Mouse (Mus musculus): ENCODE results near the gene Gal3st1. TPM values are rescaled to one million over a fixed set of nuclear protein-coding genes. Genes with fewer than 3 reads are reported as not detected.
"Not testable (repeated sequence)": the region's sequence is repeated elsewhere in the genome, so short reads cannot be mapped to it uniquely, and the experiment has no call there.

Gene Gal3st1
- total and polyA plus RNA-seq, 2 experiments, result 2.2 to 4.4 TPM

- no peaks in the 10 kb centered on the region for H3K27me3 ChIP-seq (ENCODE audit: control insufficient read depth, insufficient read depth, low read length)
- no peak for TF ChIP-seq POLR2A (IDR thresholded peaks at IDR 0.05; ENCODE audit: extremely low read depth, insufficient read depth, low read length)
- TF ChIP-seq CTCF (IDR thresholded peaks at IDR 0.05; ENCODE audit: low read depth, low read length), result no peak
- no peaks in the 10 kb centered on the region for H3K36me3 ChIP-seq (ENCODE audit: control insufficient read depth, insufficient read depth, low read length)
- H3K9ac ChIP-seq (ENCODE audit: low read depth, low read length), result no peak overlapping the region
- peak overlapping the region; percentile 9; the same call in 1 of the 2 replicates for H3K4me3 ChIP-seq (ENCODE audit: insufficient read depth, low read depth, low read length)
- 58% methylated on average over 66 of the region's 66 CpGs for WGBS
- H3K79me2 ChIP-seq (ENCODE audit: control insufficient read depth, insufficient read depth, low read length), result no peaks in the 10 kb centered on the region
- no peak overlapping the region for H3K27ac ChIP-seq (replicated peaks; ENCODE audit: insufficient read depth, low read depth, low read length)
- no peaks in the 10 kb centered on the region for H3K4me1 ChIP-seq (ENCODE audit: control insufficient read depth, insufficient read depth, low read length)
- DNase-seq (ENCODE audit: extremely low read depth, low read depth, low spot score), result no peak
Measured at GRCm38 (mm10) chr11:3997978-3998720, 14.7 kb downstream of the Gal3st1 start.

GRCm38 (mm10) chr11:3999547-3999946 lies 16.1 kb downstream of the Gal3st1 start:
- no peaks in the 10 kb centered on the region for H3K36me3 ChIP-seq (ENCODE audit: control insufficient read depth, insufficient read depth, low read length)
- H3K9ac ChIP-seq (ENCODE audit: low read depth, low read length), result no peak overlapping the region
- WGBS, result 89% methylated on average over 5 of the region's 5 CpGs
- H3K27ac ChIP-seq (replicated peaks; ENCODE audit: insufficient read depth, low read depth, low read length), result no peak overlapping the region
- TF ChIP-seq CTCF (IDR thresholded peaks at IDR 0.05; ENCODE audit: low read depth, low read length) (no peak), POLR2A (IDR thresholded peaks at IDR 0.05; ENCODE audit: extremely low read depth, insufficient read depth, low read length) (no peak)
- no peak for DNase-seq (ENCODE audit: extremely low read depth, low read depth, low spot score)
- no peaks in the 10 kb centered on the region for H3K4me1 ChIP-seq (ENCODE audit: control insufficient read depth, insufficient read depth, low read length)
- no peaks in the 10 kb centered on the region for H3K79me2 ChIP-seq (ENCODE audit: control insufficient read depth, insufficient read depth, low read length)
- no peaks in the 10 kb centered on the region for H3K27me3 ChIP-seq (ENCODE audit: control insufficient read depth, insufficient read depth, low read length)
- H3K4me3 ChIP-seq (ENCODE audit: insufficient read depth, low read depth, low read length), result no peak overlapping the region

- TF ChIP-seq POLR2A (IDR thresholded peaks at IDR 0.05; ENCODE audit: extremely low read depth, insufficient read depth, low read length), result no peak
- peak; percentile 96 for TF ChIP-seq CTCF (IDR thresholded peaks at IDR 0.05; ENCODE audit: low read depth, low read length)
- peak; percentile 52 for DNase-seq (ENCODE audit: extremely low read depth, low read depth, low spot score)
- no peak overlapping the region for H3K27ac ChIP-seq (replicated peaks; ENCODE audit: insufficient read depth, low read depth, low read length)
- no peaks in the 10 kb centered on the region for H3K79me2 ChIP-seq (ENCODE audit: control insufficient read depth, insufficient read depth, low read length)
- H3K27me3 ChIP-seq (ENCODE audit: control insufficient read depth, insufficient read depth, low read length), result no peaks in the 10 kb centered on the region
- no peaks in the 10 kb centered on the region for H3K36me3 ChIP-seq (ENCODE audit: control insufficient read depth, insufficient read depth, low read length)
- no peaks in the 10 kb centered on the region for H3K4me1 ChIP-seq (ENCODE audit: control insufficient read depth, insufficient read depth, low read length)
- 5% methylated on average over 5 of the region's 5 CpGs for WGBS
- no peak overlapping the region for H3K4me3 ChIP-seq (ENCODE audit: insufficient read depth, low read depth, low read length)
- H3K9ac ChIP-seq (ENCODE audit: low read depth, low read length), result no peak overlapping the region
Measured at GRCm38 (mm10) chr11:4001603-4002002, 18.2 kb downstream of the Gal3st1 start.

- no peak overlapping the region for H3K9ac ChIP-seq (ENCODE audit: low read depth, low read length)
- H3K36me3 ChIP-seq (ENCODE audit: control insufficient read depth, insufficient read depth, low read length), result no peaks in the 10 kb centered on the region
- no peak overlapping the region for H3K4me3 ChIP-seq (ENCODE audit: insufficient read depth, low read depth, low read length)
- TF ChIP-seq POLR2A (IDR thresholded peaks at IDR 0.05; ENCODE audit: extremely low read depth, insufficient read depth, low read length), result no peak
- TF ChIP-seq CTCF (IDR thresholded peaks at IDR 0.05; ENCODE audit: low read depth, low read length), result no peak
- H3K79me2 ChIP-seq (ENCODE audit: control insufficient read depth, insufficient read depth, low read length), result no peaks in the 10 kb centered on the region
- no peak for DNase-seq (ENCODE audit: extremely low read depth, low read depth, low spot score)
- H3K4me1 ChIP-seq (ENCODE audit: control insufficient read depth, insufficient read depth, low read length), result 0 out of 2 replicates have a peak, but pooled peaks cover 1% of the 10 kb centered on the region
- WGBS, result 69% methylated on average over 5 of the region's 5 CpGs
- H3K27ac ChIP-seq (replicated peaks; ENCODE audit: insufficient read depth, low read depth, low read length), result no peak overlapping the region
- H3K27me3 ChIP-seq (ENCODE audit: control insufficient read depth, insufficient read depth, low read length), result no peaks in the 10 kb centered on the region
Measured at GRCm38 (mm10) chr11:4005220-4005805, 21.9 kb downstream of the Gal3st1 start.

- H3K9ac ChIP-seq (ENCODE audit: low read depth, low read length), result no peak overlapping the region
- no peaks in the 10 kb centered on the region for H3K79me2 ChIP-seq (ENCODE audit: control insufficient read depth, insufficient read depth, low read length)
- no peaks in the 10 kb centered on the region for H3K36me3 ChIP-seq (ENCODE audit: control insufficient read depth, insufficient read depth, low read length)
- DNase-seq (ENCODE audit: extremely low read depth, low read depth, low spot score), result no peak
- H3K4me1 ChIP-seq (ENCODE audit: control insufficient read depth, insufficient read depth, low read length), result 0 out of 2 replicates have a peak, but pooled peaks cover 1% of the 10 kb centered on the region
- whole genome bisulfite sequencing, result 79% methylated on average over 3 of the region's 3 CpGs
- no peaks in the 10 kb centered on the region for H3K27me3 ChIP-seq (ENCODE audit: control insufficient read depth, insufficient read depth, low read length)
- no peak for TF ChIP-seq POLR2A (IDR thresholded peaks at IDR 0.05; ENCODE audit: extremely low read depth, insufficient read depth, low read length)
- TF ChIP-seq CTCF (IDR thresholded peaks at IDR 0.05; ENCODE audit: low read depth, low read length), result peak; percentile 61
- H3K27ac ChIP-seq (replicated peaks; ENCODE audit: insufficient read depth, low read depth, low read length), result no peak overlapping the region
- H3K4me3 ChIP-seq (ENCODE audit: insufficient read depth, low read depth, low read length), result no peak overlapping the region
Measured at GRCm38 (mm10) chr11:4006462-4006861, 23.0 kb downstream of the Gal3st1 start.

- Histone ChIP-seq H3K27ac (replicated peaks; ENCODE audit: insufficient read depth, low read depth, low read length) (no peak overlapping the region), H3K79me2 (ENCODE audit: control insufficient read depth, insufficient read depth, low read length) (no peaks in the 10 kb centered on the region), H3K9ac (ENCODE audit: low read depth, low read length) (no peak overlapping the region), H3K4me3 (ENCODE audit: insufficient read depth, low read depth, low read length) (no peak overlapping the region), H3K4me1 (ENCODE audit: control insufficient read depth, insufficient read depth, low read length) (0 out of 2 replicates have a peak, but pooled peaks cover 1% of the 10 kb centered on the region), H3K36me3 (ENCODE audit: control insufficient read depth, insufficient read depth, low read length) (no peaks in the 10 kb centered on the region), H3K27me3 (ENCODE audit: control insufficient read depth, insufficient read depth, low read length) (no peaks in the 10 kb centered on the region)
- 84% methylated on average over 1 of the region's 1 CpGs for WGBS
- no peak for DNase-seq (ENCODE audit: extremely low read depth, low read depth, low spot score)
- TF ChIP-seq CTCF (IDR thresholded peaks at IDR 0.05; ENCODE audit: low read depth, low read length) (no peak), POLR2A (IDR thresholded peaks at IDR 0.05; ENCODE audit: extremely low read depth, insufficient read depth, low read length) (no peak)
Measured at GRCm38 (mm10) chr11:4012616-4013015, 29.2 kb downstream of the Gal3st1 start.

GRCm38 (mm10) chr11:4015796-4016195 lies 32.4 kb downstream of the Gal3st1 start:
- not testable (repeated sequence) for H3K27ac ChIP-seq (replicated peaks; ENCODE audit: insufficient read depth, low read depth, low read length); H3K79me2 ChIP-seq (ENCODE audit: control insufficient read depth, insufficient read depth, low read length); H3K9ac ChIP-seq (ENCODE audit: low read depth, low read length); H3K27me3 ChIP-seq (ENCODE audit: control insufficient read depth, insufficient read depth, low read length); DNase-seq (ENCODE audit: extremely low read depth, low read depth, low spot score); H3K4me1 ChIP-seq (ENCODE audit: control insufficient read depth, insufficient read depth, low read length); H3K36me3 ChIP-seq (ENCODE audit: control insufficient read depth, insufficient read depth, low read length); H3K4me3 ChIP-seq (ENCODE audit: insufficient read depth, low read depth, low read length)
- 88% methylated on average over 14 of the region's 14 CpGs for WGBS

- not testable (repeated sequence) for DNase-seq (ENCODE audit: extremely low read depth, low read depth, low spot score); H3K27ac ChIP-seq (replicated peaks; ENCODE audit: insufficient read depth, low read depth, low read length); H3K4me1 ChIP-seq (ENCODE audit: control insufficient read depth, insufficient read depth, low read length); H3K27me3 ChIP-seq (ENCODE audit: control insufficient read depth, insufficient read depth, low read length); H3K79me2 ChIP-seq (ENCODE audit: control insufficient read depth, insufficient read depth, low read length); H3K9ac ChIP-seq (ENCODE audit: low read depth, low read length); H3K4me3 ChIP-seq (ENCODE audit: insufficient read depth, low read depth, low read length); H3K36me3 ChIP-seq (ENCODE audit: control insufficient read depth, insufficient read depth, low read length)
- WGBS, result 84% methylated on average over 13 of the region's 13 CpGs
Measured at GRCm38 (mm10) chr11:4022111-4022510, 38.7 kb downstream of the Gal3st1 start.
